Mouse (Mus musculus) hindbrain, embryonic 16.5 days (tissue): ENCODE measurements around the gene Ugt1a6a. TPM values are rescaled to one million over a fixed set of nuclear protein-coding genes. Genes with fewer than 3 reads are reported as not detected.

Experiments used
- ATAC-seq: fragments of 200-750 bp; cut with Nextera tagmentation; 2 replicates; pipeline ENCODE4 v1.8.0; 2017; ENCODE audit warnings: moderate TSS enrichment, moderate library complexity
- H3K27ac ChIP-seq: fragments of 300-500 bp; sonication (generic); 2 replicates; pipeline ENCODE4 v1.5.1; 2014; ENCODE audit warnings: low read depth, mild to moderate bottlenecking, control low read depth, low read length, moderate library complexity
- H3K27me3 ChIP-seq: fragments of 300-500 bp; sonication (generic); replicated peaks from 2 replicates; pipeline ENCODE4 v1.6.1; 2014; ENCODE audit warnings: low read length; ENCODE audit not compliant: control insufficient read depth, insufficient read depth
- H3K36me3 ChIP-seq: fragments of 300-500 bp; sonication (generic); 2 replicates; pipeline ENCODE4 v1.6.1; 2014; ENCODE audit warnings: mild to moderate bottlenecking, low read length, moderate library complexity, mixed read lengths; ENCODE audit not compliant: control insufficient read depth, insufficient read depth
- H3K4me1 ChIP-seq: fragments of 300-500 bp; sonication (generic); 2 replicates; pipeline ENCODE4 v1.6.1; 2014; ENCODE audit warnings: low read depth, low read length; ENCODE audit not compliant: control insufficient read depth, insufficient read depth
- H3K4me2 ChIP-seq: fragments of 300-500 bp; sonication (generic); 2 replicates; pipeline ENCODE4 v1.6.1; 2014; ENCODE audit warnings: mild to moderate bottlenecking, low read length, control low read depth, moderate library complexity
- H3K4me3 ChIP-seq: fragments of 300-500 bp; sonication (generic); 2 replicates; pipeline ENCODE4 v1.5.1; 2014; ENCODE audit warnings: mild to moderate bottlenecking, low read length, control low read depth, moderate library complexity
- H3K9ac ChIP-seq: fragments of 300-500 bp; sonication (generic); 2 replicates; pipeline ENCODE4 v1.6.1; 2014; ENCODE audit warnings: low read depth, mild to moderate bottlenecking, control low read depth, low read length, moderate library complexity
- H3K9me3 ChIP-seq: fragments of 300-500 bp; sonication (generic); 2 replicates; pipeline ENCODE4 v1.6.1; 2014; ENCODE audit warnings: mild to moderate bottlenecking, low read length, moderate library complexity; ENCODE audit not compliant: control insufficient read depth
- WGBS: fragments of 180-500 bp; shearing (Covaris S2); extraction: QIAGEN DNeasy Blood & Tissue Kit; methylation state at CpG from one replicate; pipeline ENCODE4 v1.1.7; 2014; 5-methylcytosine and 5-hydroxymethylcytosine counted together
- polyA plus RNA-seq: library from polyadenylated mRNA; unstranded; fragments of >200 nt; fragmentation: Nextera tagmentation; extraction: Ambion mirVana; gene quantifications from 2 replicates; pipeline ENCODE4 v1.2.1, GENCODE M21; 2015

The Ugt1a6a gene
- polyA plus RNA-seq, 1 experiment from 2014 or later: 5.6 TPM

DNA sequence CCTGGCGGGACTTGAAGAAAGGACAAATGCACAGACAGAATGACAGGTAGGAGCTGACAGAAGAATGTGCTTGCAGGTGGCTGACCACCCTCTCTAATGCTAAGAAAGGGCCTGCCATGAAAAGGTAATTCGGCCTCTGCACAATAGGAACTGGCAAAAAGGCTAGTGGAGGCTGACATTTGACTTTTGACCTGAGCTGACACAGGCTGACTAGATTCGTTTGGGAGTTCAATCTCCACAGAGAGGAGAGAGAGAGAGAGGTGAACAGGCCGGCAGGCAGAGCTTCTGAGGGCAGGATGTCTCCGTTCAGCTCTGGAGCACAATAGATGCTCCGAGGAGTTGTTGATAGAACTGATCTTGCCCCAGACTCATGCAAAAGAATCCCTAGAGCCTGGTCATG lies 111.8 kb downstream of the Ugt1a6a start:
- Histone ChIP-seq H3K27ac (no peak overlapping the region), H3K4me1 (no peaks in the 10 kb centered on the region), H3K36me3 (no peaks in the 10 kb centered on the region), H3K9me3 (peaks cover 90% of the 10 kb centered on the region), H3K9ac (no peak overlapping the region), H3K4me2 (no peak overlapping the region), H3K27me3 (no peaks in the 10 kb centered on the region), H3K4me3 (no peak overlapping the region)
- 41% methylated on average over 6 of the region's 6 CpGs for WGBS
- no peak for ATAC-seq

- no peak overlapping the region for H3K27ac ChIP-seq
- H3K36me3 ChIP-seq: no peaks in the 10 kb centered on the region
- H3K4me1 ChIP-seq: no peaks in the 10 kb centered on the region
- no peaks in the 10 kb centered on the region for H3K27me3 ChIP-seq
- peaks cover 89% of the 10 kb centered on the region for H3K9me3 ChIP-seq
- no peak overlapping the region for H3K9ac ChIP-seq
- H3K4me3 ChIP-seq: no peak overlapping the region
- no peak for ATAC-seq
- H3K4me2 ChIP-seq: no peak overlapping the region
- 51% methylated on average over 2 of the region's 2 CpGs for WGBS
Measured at GRCm38 (mm10) chr1:88247660-88248059, 113.1 kb downstream of the Ugt1a6a start.

DNA sequence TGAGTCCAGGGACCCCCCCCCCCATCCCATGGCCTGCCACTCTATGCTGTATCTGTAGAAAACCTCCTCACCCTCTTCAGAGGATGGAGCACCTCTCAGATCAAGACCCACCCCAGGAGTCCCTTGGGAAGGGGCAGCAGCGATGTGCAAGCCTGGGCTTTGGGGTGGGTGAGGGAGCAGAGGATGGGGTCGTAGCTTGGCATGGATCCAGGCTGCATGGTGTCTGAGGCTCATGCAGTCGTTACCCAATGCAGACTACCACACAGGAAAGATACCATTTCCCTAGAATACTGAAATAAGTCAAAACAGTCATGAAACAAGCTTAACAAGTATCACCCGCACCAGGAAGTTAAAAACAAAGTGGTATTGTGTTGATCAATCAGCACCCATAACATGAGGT lies 114.0 kb downstream of the Ugt1a6a start:
- Histone ChIP-seq H3K27ac (no peak overlapping the region), H3K9ac (no peak overlapping the region), H3K4me3 (no peak overlapping the region), H3K27me3 (no peaks in the 10 kb centered on the region), H3K4me2 (no peak overlapping the region), H3K36me3 (no peaks in the 10 kb centered on the region), H3K4me1 (no peaks in the 10 kb centered on the region), H3K9me3 (peaks cover 91% of the 10 kb centered on the region)
- WGBS: 73% methylated on average over 4 of the region's 4 CpGs
- ATAC-seq: no peak

GRCm38 (mm10) chr1:88249596-88249995 lies 115.0 kb downstream of the Ugt1a6a start:
- WGBS: 80% methylated on average over 7 of the region's 7 CpGs
- Histone ChIP-seq H3K9ac (no peak overlapping the region), H3K9me3 (peaks cover 88% of the 10 kb centered on the region), H3K4me1 (no peaks in the 10 kb centered on the region), H3K27ac (no peak overlapping the region), H3K36me3 (no peaks in the 10 kb centered on the region), H3K4me2 (no peak overlapping the region), H3K27me3 (no peaks in the 10 kb centered on the region), H3K4me3 (no peak overlapping the region)
- ATAC-seq: no peak

DNA sequence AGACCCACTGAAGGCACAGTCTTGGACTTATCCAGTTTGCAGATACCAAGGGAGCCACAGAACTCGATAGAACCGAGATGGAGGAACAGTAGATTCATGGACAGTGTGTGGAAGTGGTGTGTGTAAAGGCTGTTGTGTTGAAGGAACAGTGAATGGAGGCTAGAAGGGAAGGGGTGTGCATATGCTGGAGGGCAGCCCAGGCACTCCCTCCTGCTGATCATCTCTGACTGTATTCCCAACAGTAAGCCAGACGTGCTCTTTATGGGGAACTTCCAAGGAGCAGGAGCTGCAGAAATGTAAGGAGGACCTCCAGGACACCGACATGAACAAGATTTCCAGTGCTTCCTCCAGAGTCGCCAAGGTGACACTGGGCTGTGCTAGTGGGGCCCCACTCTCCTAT lies 115.4 kb downstream of the Ugt1a6a start:
- no peak overlapping the region for H3K4me2 ChIP-seq
- no peak overlapping the region for H3K9ac ChIP-seq
- WGBS: 82% methylated on average over 5 of the region's 5 CpGs
- H3K4me1 ChIP-seq: no peaks in the 10 kb centered on the region
- ATAC-seq: no peak
- no peaks in the 10 kb centered on the region for H3K27me3 ChIP-seq
- H3K9me3 ChIP-seq: peaks cover 88% of the 10 kb centered on the region
- no peak overlapping the region for H3K4me3 ChIP-seq
- H3K36me3 ChIP-seq: no peaks in the 10 kb centered on the region
- no peak overlapping the region for H3K27ac ChIP-seq

DNA sequence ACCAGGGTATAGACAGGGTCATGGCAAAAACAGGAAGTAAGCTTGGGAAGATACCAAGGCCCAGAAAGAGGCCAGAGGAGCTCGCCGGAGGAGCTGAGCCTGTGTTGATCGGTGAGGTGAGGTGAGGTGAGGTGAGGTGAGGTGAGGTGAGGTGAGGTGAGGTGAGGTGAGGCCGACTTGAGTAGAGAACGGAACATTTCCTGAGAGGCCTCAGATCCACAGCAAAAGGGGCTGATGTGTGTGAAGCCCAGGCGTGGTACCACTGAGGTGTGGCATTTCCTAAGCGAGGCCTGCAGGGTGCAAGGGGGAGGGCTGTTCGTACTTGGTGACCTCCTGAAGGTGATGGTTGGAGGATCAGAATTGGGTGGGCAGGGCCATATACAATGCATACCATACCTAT lies 118.5 kb downstream of the Ugt1a6a start:
- no peak for ATAC-seq
- Histone ChIP-seq H3K36me3 (no peaks in the 10 kb centered on the region), H3K4me2 (no peak overlapping the region), H3K4me1 (no peaks in the 10 kb centered on the region), H3K9ac (no peak overlapping the region), H3K27ac (no peak overlapping the region), H3K4me3 (no peak overlapping the region), H3K9me3 (peaks cover 78% of the 10 kb centered on the region), H3K27me3 (no peaks in the 10 kb centered on the region)
- WGBS: 77% methylated on average over 8 of the region's 8 CpGs

DNA sequence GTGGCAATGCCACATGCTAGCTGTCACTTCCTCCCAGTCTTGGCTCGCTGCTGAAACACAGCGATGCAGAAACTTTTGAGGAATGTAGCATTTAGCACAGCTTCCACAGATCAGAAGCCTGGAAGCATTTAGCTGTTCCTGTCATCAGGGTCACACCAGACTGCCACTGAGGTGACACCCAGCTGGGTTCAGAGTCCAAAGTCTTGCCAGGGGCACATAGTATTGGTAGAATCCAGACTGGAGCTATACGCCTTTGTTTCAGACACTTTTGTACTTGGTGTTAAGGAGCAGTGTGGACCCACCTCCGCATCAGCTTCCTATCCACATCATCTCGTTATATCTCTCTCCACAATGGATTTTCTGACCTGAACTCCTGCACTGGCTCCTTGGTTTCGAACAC lies 118.9 kb downstream of the Ugt1a6a start:
- Histone ChIP-seq H3K27me3 (no peaks in the 10 kb centered on the region), H3K27ac (no peak overlapping the region), H3K9ac (no peak overlapping the region), H3K36me3 (no peaks in the 10 kb centered on the region), H3K9me3 (peaks cover 73% of the 10 kb centered on the region), H3K4me3 (no peak overlapping the region), H3K4me2 (no peak overlapping the region), H3K4me1 (no peaks in the 10 kb centered on the region)
- no peak for ATAC-seq
- 75% methylated on average over 6 of the region's 6 CpGs for WGBS

- Histone ChIP-seq H3K27ac (no peak overlapping the region), H3K27me3 (no peaks in the 10 kb centered on the region), H3K9me3 (peaks cover 59% of the 10 kb centered on the region), H3K4me3 (no peak overlapping the region), H3K4me1 (no peaks in the 10 kb centered on the region), H3K4me2 (no peak overlapping the region), H3K36me3 (no peaks in the 10 kb centered on the region), H3K9ac (no peak overlapping the region)
- ATAC-seq: no peak
- 86% methylated on average over 12 of the region's 12 CpGs for WGBS
Measured at GRCm38 (mm10) chr1:88254793-88255465, 120.3 kb downstream of the Ugt1a6a start.

DNA sequence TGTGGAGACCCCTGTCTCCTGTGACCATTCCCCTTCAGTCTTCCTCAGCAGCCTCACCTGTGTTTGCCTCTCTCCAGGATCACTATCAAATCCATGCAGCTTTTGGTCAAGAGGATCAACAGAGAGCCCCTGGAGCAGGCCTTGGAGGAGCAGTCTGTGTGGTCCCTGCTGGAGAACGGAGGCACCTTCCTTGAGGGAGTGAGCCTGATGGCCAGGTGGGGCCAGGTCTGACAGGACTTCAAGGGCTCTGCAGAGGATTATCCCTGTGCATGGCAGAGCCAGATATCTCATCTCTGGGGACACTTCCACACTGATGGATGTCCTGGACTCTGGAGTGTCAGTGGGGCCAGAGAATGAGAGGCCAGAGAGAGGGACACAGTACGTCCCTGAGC lies 120.9 kb downstream of the Ugt1a6a start:
- no peak for ATAC-seq
- Histone ChIP-seq H3K4me3 (no peak overlapping the region), H3K27me3 (no peaks in the 10 kb centered on the region), H3K9me3 (peaks cover 54% of the 10 kb centered on the region), H3K9ac (no peak overlapping the region), H3K36me3 (no peaks in the 10 kb centered on the region), H3K4me2 (no peak overlapping the region), H3K4me1 (no peaks in the 10 kb centered on the region), H3K27ac (no peak overlapping the region)
- WGBS: 62% methylated on average over 2 of the region's 2 CpGs
